Mouse (Mus musculus) E14TG2a.4 (cell line): Measurements from ENCODE around the gene Slu7.

ENCODE experiments used
- CTCF ChIP-seq: conservative IDR thresholded peaks from 2 replicates; pipeline ENCODE4 v1.5.1; 2014; ENCODE audit warnings: low read length
- POU5F1 ChIP-seq: IDR thresholded peaks from 2 replicates; pipeline ENCODE4 v1.6.1; 2014; ENCODE audit warnings: low read length, borderline replicate concordance

GRCm38 (mm10) chr11:43470118-43470517 lies 36.6 kb downstream of the Slu7 start:
- TF ChIP-seq CTCF (no peak), POU5F1 (no peak)
